9 mouse cellular contexts compared by ENCODE assay signal in the genomic region with DNA sequence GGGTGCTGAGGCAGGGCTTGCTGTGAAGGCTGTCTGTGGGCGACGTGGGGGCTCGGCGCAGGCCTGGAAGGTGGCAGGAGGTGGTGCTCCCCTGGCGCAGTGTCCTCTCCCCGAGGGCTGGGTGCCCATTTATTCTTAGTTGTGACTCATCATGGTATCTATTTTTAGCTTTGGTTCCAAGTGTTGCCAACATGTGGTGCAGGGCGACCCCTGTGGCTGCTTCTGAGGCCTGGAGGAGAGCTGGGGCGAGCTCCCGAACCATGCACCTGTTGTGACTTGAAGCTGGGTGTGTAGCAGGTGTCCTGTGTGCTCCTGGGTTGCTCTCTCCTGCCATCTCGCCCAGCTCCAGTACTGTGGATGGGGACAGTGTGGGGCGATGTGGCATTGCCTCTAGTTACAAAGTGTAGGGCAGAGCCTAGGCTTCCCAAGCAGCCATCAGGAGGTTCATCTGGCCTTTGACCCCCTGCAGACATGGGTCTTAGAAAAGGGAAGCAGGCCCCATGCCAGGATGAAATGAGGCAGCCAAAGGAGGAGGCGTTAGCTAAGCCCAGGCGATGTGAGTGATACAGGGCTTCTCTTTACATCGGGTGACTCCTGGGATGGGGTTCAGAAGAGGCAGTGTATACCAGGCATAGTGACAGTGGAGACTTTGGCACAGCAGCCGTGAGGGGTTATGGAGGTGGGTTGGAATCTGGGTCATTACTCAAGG. TPM values are rescaled to one million over a fixed set of nuclear protein-coding genes. Genes with fewer than 3 reads are reported as not detected.
A peak's percentile ranks its signal among the peaks of the same experiment; 100 is the strongest.
DNase-seq lines count a peak whose midpoint lies in the region; ATAC-seq and TF ChIP-seq lines count a peak whose summit lies in the region.
"Had no signal": no experiment of that assay in that cellular context is flagged by ENCODE, and none has a peak within 500 bp of the region (broad histone marks: within the 10 kb centered on the region; RNA-seq: fewer than 3 reads in every experiment).

No protein-coding gene starts in this region.

- H3K4me2 ChIP-seq in kidney, postnatal 0 days (ENCODE audit: low read length) = no peak overlapping the region
- no peak overlapping the region for H3K4me2 ChIP-seq in kidney, embryonic 16.5 days (replicated peaks; ENCODE audit: low read depth, low read length)
- H3K4me2 ChIP-seq in heart, embryonic 11.5 days = peak overlapping the region; percentile 31; the same call in 1 of the 2 replicates
- H3K4me2 ChIP-seq: limb, embryonic 13.5 days had no signal

- no peaks in the 10 kb centered on the region for H3K27me3 ChIP-seq in kidney, postnatal 0 days (ENCODE audit: insufficient read depth, low read length)
- no peaks in the 10 kb centered on the region for H3K27me3 ChIP-seq in kidney, embryonic 16.5 days (ENCODE audit: insufficient read depth, low read length)
- no peaks in the 10 kb centered on the region for H3K27me3 ChIP-seq in heart, embryonic 11.5 days (ENCODE audit: control insufficient read depth, insufficient read depth, low read length)
- H3K27me3 ChIP-seq: limb, embryonic 13.5 days had no signal

- no peak overlapping the region for H3K27ac ChIP-seq in kidney, postnatal 0 days
- H3K27ac ChIP-seq in kidney, embryonic 16.5 days (ENCODE audit: low read length) = no peak overlapping the region
- H3K27ac ChIP-seq in heart, embryonic 11.5 days (ENCODE audit: low read depth, low read length) = no peak overlapping the region
- peak overlapping the region; percentile 69 for H3K27ac ChIP-seq in macrophage
- H3K27ac ChIP-seq: limb, embryonic 13.5 days had no signal

- peaks cover 99% of the 10 kb centered on the region for H3K79me2 ChIP-seq in macrophage (ENCODE audit: inconsistent target)

- WGBS in kidney, postnatal 0 days = 79% methylated on average over 15 of the region's 15 CpGs
- WGBS in kidney, embryonic 16.5 days = 83% methylated on average over 15 of the region's 15 CpGs
- 54% methylated on average over 15 of the region's 15 CpGs for WGBS in heart, embryonic 11.5 days (ENCODE audit: insufficient replicate concordance)
- 14% methylated on average over 15 of the region's 15 CpGs for WGBS in macrophage (ENCODE audit: missing documents)

- ATAC-seq in kidney, postnatal 0 days (replicated peaks; ENCODE audit: low FRiP score, low read depth) = no peak
- no peak for ATAC-seq in kidney, embryonic 16.5 days (ENCODE audit: low FRiP score, low TSS enrichment)
- ATAC-seq in heart, embryonic 11.5 days (replicated peaks; ENCODE audit: insufficient number of reproducible peaks, low FRiP score, low TSS enrichment) = no peak; the same call in 1 of the 2 replicates

- no peaks in the 10 kb centered on the region for H3K9me3 ChIP-seq in kidney, postnatal 0 days (replicated peaks; ENCODE audit: low read length)
- no peaks in the 10 kb centered on the region for H3K9me3 ChIP-seq in kidney, embryonic 16.5 days (ENCODE audit: low read length)
- H3K9me3 ChIP-seq in heart, embryonic 11.5 days (replicated peaks; ENCODE audit: control insufficient read depth, low read length) = no peaks in the 10 kb centered on the region
- H3K9me3 ChIP-seq: limb, embryonic 13.5 days had no signal

- peaks cover 6% of the 10 kb centered on the region; the same call in 1 of the 2 replicates for H3K4me1 ChIP-seq in kidney, postnatal 0 days (replicated peaks; ENCODE audit: insufficient read depth, low read length)
- peaks cover 15% of the 10 kb centered on the region; the same call in 1 of the 2 replicates for H3K4me1 ChIP-seq in kidney, embryonic 16.5 days (ENCODE audit: insufficient read depth, low read length)
- peaks cover 49% of the 10 kb centered on the region for H3K4me1 ChIP-seq in heart, embryonic 11.5 days (ENCODE audit: control insufficient read depth, insufficient read depth, low read length)

- no peak for DNase-seq in kidney, postnatal 0 days (ENCODE audit: low spot score)
- peak; percentile 60 for DNase-seq in 3T3-L1 (ENCODE audit: low read depth, low spot score)
- peak; percentile 68 for DNase-seq in cerebellum, adult 11-12 months
- DNase-seq in embryo, embryonic 9.5 days (ENCODE audit: extremely low spot score) = no peak
- DNase-seq in ovary, postnatal 36 days (ENCODE audit: low spot score) = no peak

- H3K36me3 ChIP-seq in kidney, postnatal 0 days (ENCODE audit: insufficient read depth, low read length) = no peaks in the 10 kb centered on the region
- H3K36me3 ChIP-seq in kidney, embryonic 16.5 days (ENCODE audit: insufficient read depth, low read length) = no peaks in the 10 kb centered on the region
- H3K36me3 ChIP-seq in heart, embryonic 11.5 days (ENCODE audit: control insufficient read depth, insufficient read depth, low read length) = no peaks in the 10 kb centered on the region
- H3K36me3 ChIP-seq in macrophage (ENCODE audit: inconsistent target) = no peaks in the 10 kb centered on the region
- H3K36me3 ChIP-seq: limb, embryonic 13.5 days had no signal

- peak; percentile 12; the same call in 1 of the 2 replicates for TF ChIP-seq CTCF in kidney, postnatal 0 days (IDR thresholded peaks at IDR 0.05; ENCODE audit: low read depth)

- no peak overlapping the region for H3K9ac ChIP-seq in kidney, postnatal 0 days (ENCODE audit: low read depth, low read length)
- no peak overlapping the region for H3K9ac ChIP-seq in kidney, embryonic 16.5 days (replicated peaks; ENCODE audit: low read length)
- peak overlapping the region; percentile 53; the same call in 1 of the 2 replicates for H3K9ac ChIP-seq in heart, embryonic 11.5 days (ENCODE audit: low read depth, low read length)
- H3K9ac ChIP-seq: limb, embryonic 13.5 days had no signal

- no peak overlapping the region for H3K4me3 ChIP-seq in kidney, postnatal 0 days (replicated peaks; ENCODE audit: low read depth, low read length)
- H3K4me3 ChIP-seq in kidney, embryonic 16.5 days (ENCODE audit: low read length) = no peak overlapping the region
- H3K4me3 ChIP-seq in heart, embryonic 11.5 days (ENCODE audit: low read depth, low read length) = no peak overlapping the region
- H3K4me3 ChIP-seq in macrophage (ENCODE audit: inconsistent target) = no peak overlapping the region
- H3K4me3 ChIP-seq: limb, embryonic 13.5 days had no signal

RNA-seq across cellular contexts. Expression of a gene that starts 23.0 kb away (rescaled TPM):
- 23.0 and 23.1 TPM in 2 replicates for polyA plus RNA-seq in kidney, postnatal 0 days (2015; fragmentation: Nextera tagmentation; extraction: Ambion mirVana)
- polyA plus RNA-seq in kidney, embryonic 16.5 days (2015; fragmentation: Nextera tagmentation; extraction: Ambion mirVana) = 18.1 and 19.6 TPM in 2 replicates
- 16.3 and 17.0 TPM in 2 replicates for polyA plus RNA-seq in heart, embryonic 11.5 days (2014; fragmentation: Nextera tagmentation; extraction: Ambion mirVana)
- 100 to 1,000 TPM in 6 of 26 experiments, 10 to 100 TPM in 16, 1 to 10 TPM in 4; 5.7 to 136 (median 54.5) TPM for total RNA-seq in macrophage (2018; cell fraction: chromatin; rRNA removed)
- total RNA-seq in macrophage (2018; cell fraction: cytosol; rRNA removed) = 10 to 100 TPM in 24 of 26 experiments, 1 to 10 TPM in 2; 6.8 to 49.1 (median 37.2) TPM
- 10 to 100 TPM; 11.7 to 97.4 (median 40.8) TPM for total RNA-seq in macrophage (2018; cell fraction: nucleus; rRNA removed)
- polyA plus RNA-seq in macrophage (2018) = 15.5 to 41.8 TPM (median 22.8 TPM) in 3 replicates

RNA-seq across cellular contexts. Expression of a gene that starts 33.2 kb away (rescaled TPM):
- polyA plus RNA-seq in kidney, postnatal 0 days (2015; fragmentation: Nextera tagmentation; extraction: Ambion mirVana) = 0.08 and 0.09 TPM in 2 replicates
- polyA plus RNA-seq in kidney, embryonic 16.5 days (2015; fragmentation: Nextera tagmentation; extraction: Ambion mirVana) = 0.92 TPM in 1 of 2 replicates, not detected in the other
- polyA plus RNA-seq in heart, embryonic 11.5 days (2014; fragmentation: Nextera tagmentation; extraction: Ambion mirVana) = 0.15 TPM in 1 of 2 replicates, not detected in the other
- total RNA-seq in macrophage (2018; cell fraction: chromatin; rRNA removed) = not detected
- total RNA-seq in macrophage (2018; cell fraction: cytosol; rRNA removed) = not detected
- total RNA-seq in macrophage (2018; cell fraction: nucleus; rRNA removed) = not detected
- not detected in 3 replicates for polyA plus RNA-seq in macrophage (2018)

Comparison
In these comparisons a context has a peak if more than half of its experiments do, and no peak if none do; other contexts are left out.
1. DNase-seq: peak in 3T3-L1 (single experiment) and cerebellum, adult 11-12 months (single experiment); none in kidney, postnatal 0 days (single experiment), embryo, embryonic 9.5 days (single experiment) and ovary, postnatal 36 days (single experiment).